Mouse (Mus musculus) kidney, postnatal 10 days (tissue): ENCODE data around the gene Tns1.

Experiments
- DNase-seq: peaks from one replicate; pipeline ENCODE4 v3.0.0; 2021; ENCODE audit warnings: mixed read lengths

The Tns1 gene

DNA sequence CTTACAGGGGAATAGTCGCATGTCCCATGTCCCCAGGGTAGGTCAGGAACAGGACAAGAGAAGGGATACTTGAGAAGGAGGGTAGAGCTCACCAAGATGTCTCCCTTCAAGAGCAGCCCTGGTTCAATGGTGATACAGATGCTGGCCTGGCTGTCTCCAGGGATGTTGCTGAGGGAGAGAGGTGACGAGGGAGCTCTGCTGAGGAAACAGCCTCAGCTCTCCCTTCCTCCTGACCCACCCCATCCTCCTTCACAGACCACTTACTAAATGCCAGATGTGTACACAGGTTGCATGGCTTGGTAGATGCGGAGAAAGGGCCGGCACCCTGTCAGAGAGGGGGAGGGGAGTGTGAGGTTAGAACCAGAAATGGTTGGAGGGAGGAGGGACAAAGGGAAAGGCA, 138.6 kb downstream of the Tns1 start:
- DNase-seq, result no peak

DNA sequence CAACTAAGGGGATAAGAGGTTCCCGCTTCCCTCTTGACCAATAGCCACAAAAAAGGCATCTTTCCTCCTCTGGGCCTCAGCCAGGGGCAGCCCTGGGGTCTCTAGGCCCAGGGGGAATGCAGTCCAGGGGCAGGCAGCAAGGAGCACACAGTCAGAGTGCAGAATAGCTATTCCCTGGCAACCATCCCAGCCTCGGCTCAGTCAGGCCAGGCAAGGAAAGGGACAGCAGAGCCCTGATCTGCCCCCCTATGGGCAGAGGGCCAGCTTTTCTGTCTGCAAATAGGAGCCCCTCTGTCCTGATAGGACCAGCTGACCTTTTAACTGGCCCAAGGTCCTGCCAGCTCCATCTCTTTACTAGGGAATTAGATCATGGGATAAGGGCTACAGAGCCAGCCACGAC, 145.0 kb downstream of the Tns1 start:
- peak; percentile 53 for DNase-seq

GRCm38 (mm10) chr1:73978576-73978975, 145.7 kb downstream of the Tns1 start:
- DNase-seq, result no peak

DNA sequence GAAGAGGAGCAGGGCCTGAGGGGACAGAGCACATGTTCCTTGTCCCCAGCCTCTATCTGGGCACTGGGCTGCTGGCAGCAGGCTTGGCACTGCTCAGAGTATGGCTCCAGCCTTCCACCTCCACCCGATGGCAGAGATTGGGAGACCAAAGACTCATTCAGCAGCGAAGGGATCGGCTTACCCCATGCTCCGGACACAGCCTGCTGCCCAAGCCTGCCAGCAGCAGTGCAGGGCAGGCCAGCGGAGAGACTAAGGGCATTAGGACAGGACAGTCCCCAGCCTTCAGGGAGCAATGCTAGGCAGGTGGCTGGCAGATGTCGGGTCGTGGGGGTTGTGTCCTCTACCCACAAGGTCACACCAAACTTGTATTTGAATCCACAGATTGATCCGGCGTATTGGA, 150.3 kb downstream of the Tns1 start:
- no peak for DNase-seq

DNA sequence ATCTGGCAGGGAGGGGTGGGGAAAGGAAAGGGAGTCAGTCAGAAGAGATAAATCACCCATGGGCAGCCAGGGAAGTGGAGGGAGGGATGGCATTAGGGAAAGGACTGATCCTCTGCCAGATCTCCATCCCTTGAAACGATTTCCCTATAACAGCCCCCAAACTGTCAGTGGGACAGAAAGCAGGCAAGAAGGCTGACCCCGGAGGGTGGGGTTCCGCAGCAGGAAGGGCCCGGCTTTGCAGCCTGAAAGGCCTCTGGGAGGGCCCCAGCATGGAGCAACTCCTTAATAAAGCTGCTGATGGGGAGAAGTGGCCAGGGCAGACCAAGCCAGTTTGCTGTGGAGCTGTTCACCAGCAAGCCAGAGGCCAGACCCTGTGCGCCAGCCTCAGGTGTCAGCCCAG, 151.5 kb downstream of the Tns1 start:
- DNase-seq, result no peak

DNA sequence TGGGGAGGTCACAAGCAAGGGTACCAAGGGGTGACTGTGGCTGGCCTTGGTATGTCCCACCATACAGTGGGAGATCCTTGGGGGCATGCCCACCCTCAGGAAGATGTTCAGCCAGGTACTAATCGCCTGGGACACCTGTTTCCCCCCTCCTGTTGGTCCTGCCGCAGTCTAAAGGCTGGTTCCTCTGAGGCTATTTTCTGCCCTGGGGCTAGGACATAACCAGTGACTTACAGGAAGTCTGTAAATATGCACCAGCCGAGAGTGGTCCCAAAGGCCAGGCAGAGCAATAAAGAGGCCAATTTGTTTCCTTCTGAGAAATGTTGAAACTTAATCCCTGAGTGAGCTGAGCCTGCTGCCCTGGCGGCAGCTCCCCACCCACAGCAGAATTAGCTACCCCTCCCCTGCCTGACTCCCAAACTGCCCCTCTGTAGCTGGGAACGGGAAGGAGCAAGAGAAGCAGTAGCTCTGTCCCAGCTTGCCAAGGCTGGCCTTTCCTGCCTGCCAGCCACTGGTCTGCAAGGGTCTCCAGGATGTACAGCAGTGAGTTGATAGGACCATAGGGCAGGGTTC, 154.0 kb downstream of the Tns1 start:
- DNase-seq, result no peak

DNA sequence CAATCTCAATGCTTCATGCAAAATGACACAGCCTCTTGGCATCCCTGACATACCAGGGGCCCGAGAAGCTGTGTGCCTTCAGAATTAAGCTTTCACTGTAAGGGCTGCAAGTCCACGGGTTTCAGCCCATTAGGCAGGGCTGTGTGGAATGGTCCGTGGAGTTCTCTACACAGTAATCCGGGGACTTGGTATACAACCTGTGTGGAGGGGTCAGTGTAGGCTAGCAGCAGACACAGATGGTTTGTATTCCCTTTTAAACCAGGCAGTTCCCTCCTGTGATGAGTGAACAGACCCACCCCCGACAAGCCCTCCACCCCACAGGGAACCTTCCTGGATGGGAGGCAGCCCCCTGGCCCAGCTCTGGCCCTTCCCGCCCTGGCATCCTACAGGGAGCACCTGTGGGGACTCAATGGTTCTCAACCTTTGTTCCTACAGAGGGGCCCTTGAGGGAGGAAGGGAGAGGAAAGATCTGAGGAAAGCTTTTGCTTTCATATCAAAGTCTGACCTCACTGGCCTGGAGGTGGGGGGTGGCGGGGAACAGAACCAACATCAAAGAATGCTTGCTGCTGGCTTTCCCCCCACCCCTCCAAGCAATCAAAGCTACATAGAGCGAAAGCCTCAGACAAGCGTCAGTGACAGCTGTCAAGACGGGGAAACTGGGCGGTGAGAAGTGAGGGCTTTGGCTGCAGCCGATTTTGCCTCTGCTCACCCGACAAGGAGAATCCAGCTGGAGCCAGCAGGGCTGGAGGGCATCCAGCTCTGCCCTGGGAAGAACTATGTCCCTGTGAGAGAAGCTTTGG, 155.3 kb downstream of the Tns1 start:
- DNase-seq, result peak; percentile 66

DNA sequence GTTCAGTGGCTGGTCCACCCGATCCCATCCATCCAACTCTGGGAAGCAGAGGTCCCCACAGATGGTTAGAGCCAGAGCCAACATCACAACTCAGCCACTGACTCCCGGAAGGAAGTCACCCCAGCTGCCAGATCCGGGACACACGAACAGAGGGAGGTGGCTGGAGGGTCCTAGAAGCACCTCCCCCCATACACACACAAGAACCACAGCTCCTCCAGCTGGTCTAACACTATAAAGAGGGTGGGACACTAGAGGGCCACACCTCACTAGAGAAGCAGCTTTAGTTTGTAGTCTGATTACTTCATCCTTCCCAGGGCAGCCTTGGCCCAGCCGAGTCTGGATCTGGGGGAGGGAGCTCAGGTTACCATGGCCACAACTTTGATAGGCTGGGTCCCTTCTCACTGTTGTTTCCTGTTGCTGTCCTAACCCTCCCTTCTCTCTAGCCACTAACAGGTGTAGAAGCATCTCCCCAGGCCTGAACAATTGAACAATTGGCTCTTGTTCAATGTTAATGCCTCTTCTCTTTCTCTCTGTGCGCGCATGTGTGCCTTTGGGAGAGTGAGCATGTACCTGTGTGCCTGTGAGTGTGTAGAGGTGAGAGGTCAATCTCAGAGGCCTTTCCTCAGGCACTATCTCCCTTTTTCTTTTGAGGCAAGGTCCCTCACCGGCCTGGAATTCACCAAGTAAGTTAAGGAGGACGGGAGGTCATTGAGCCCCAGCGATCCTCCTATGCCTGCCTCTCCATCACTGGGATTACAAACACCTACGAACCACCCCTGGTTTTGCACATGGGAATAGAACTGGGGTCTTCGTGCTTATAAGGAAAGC, 157.6 kb downstream of the Tns1 start:
- DNase-seq, result peak; percentile 84

DNA sequence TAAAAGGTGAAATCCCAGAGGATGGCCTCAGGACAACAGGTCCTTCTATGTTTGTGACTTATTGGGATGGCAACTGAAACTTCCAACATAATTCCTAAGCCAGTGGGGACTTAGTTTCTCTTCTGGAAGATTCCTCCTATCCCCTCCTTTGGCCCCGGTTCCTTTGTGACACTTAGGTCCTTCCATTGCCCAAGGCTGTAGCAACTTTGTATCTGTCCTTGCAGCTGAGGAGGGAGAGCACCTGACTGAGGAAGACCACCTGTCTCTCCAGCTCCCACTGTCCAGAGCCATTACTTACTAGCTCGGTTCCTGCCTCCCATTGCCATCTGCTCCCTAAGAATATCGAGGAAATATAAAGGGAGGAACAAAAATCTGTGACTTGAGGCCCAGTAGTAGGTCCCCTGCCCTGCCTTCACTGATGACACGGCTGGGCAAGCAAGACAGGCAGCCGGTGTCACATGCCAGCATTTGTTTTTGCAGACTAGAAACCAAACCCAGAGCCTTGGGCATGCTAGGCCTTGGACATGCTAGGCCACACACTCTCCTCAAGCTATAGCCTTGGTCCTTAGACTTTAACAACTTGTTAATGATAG, 160.0 kb downstream of the Tns1 start:
- no peak for DNase-seq

DNA sequence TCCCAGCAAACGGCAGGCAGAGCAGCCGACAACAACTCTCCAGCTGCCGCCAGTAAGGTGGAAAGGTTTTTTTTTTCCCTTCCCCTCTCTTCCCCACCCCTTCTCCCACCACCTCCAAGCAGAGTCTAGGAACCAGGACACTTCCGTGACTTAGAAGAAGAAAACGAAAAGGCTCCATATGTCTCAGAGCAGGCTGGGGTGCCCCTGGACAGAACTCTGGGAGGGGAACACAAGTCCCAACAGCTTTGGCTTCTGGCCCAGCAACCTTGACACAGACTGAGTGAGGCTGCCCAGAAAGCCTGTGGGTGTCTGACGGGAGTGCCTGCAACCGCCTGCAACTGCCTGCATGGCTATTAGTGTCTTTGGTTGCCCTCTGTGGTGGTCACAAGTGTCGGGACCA, 160.6 kb downstream of the Tns1 start:
- peak; percentile 87 for DNase-seq

- peak; percentile 92 for DNase-seq
Measured at GRCm38 (mm10) chr1:73962668-73963371, 161.4 kb downstream of the Tns1 start.

- DNase-seq, result no peak
Measured at GRCm38 (mm10) chr1:73962049-73962448, 162.2 kb downstream of the Tns1 start.

DNA sequence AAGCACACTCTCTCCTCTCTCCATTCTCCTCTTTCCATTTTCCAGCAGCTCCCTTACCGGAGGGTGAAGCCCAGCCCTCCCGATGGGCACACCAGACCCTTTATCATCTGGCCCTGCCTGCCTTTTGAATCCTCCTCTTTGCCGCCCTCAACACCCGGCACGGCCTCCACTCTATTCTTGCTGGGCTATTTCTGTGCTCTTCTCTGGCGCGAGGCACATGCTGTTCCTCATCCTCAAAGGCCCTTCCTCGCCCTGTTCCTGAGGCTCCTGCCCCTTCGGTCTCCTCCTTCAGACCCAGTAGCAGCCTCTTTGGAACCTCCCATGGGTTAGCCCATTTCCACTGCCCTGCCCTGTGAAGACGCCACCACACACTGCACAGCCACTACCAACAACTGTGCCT, 164.5 kb downstream of the Tns1 start:
- no peak for DNase-seq

GRCm38 (mm10) chr1:73959344-73959743, 164.9 kb downstream of the Tns1 start:
- no peak for DNase-seq

DNA sequence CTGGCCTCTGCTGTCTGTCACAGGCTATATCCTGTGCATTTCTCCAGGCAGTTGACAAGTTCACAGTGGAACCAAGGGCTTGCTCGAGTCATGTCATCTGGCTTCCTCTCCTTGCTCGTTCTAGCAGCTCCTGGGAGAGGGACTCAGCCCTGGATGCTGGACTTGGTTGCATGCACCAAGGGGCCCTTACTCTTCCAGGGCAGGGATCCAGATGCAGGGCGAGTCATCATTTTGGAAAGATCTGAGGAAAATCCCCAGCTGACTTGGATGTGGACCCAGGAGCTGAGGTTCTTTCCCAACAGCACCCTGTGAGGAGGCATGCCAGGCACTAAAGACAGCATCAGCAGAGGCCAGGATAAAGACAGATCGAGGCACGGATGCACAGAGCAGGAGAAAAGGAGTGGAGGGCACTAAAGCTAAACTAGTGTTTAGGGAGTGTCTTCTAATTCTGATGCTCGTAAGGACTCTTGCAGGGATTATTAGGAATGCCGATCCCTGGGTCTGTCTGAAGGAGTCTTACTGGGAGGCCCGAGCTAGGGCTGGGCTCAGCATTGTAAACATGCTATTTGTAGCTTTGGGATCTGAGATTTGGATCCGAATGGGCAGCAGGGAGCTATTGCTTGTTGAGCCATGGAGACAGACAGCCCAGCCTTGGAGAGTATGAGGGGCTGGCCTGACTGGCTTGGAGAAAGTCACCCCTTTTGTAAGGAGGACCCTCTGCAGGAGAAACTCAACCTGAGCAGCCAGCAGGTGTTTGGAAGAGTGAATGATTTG, 165.9 kb downstream of the Tns1 start:
- DNase-seq, result no peak

- DNase-seq, result no peak
Measured at GRCm38 (mm10) chr1:73957428-73957827, 166.8 kb downstream of the Tns1 start.

DNA sequence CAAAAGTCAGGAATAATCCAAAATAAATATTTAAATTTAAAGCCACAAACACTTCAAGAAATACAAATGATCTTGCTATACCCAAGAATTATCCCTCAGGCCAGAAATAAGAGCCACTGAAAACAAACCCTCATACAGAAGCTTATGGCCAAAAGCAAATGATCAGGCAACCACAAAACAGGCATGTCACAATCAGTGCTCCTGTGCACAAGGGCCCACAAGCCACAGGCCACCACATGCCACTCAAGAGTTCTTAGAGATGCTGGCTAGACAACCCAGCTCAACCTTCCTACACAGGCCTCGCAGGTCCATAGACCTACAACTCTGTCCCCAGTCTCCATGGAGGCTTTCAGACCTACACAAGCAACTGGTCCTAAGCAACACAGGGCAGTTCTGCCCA, 167.9 kb downstream of the Tns1 start:
- DNase-seq, result no peak

- DNase-seq, result peak; percentile 80
Measured at GRCm38 (mm10) chr1:73955259-73955842, 168.9 kb downstream of the Tns1 start.

DNA sequence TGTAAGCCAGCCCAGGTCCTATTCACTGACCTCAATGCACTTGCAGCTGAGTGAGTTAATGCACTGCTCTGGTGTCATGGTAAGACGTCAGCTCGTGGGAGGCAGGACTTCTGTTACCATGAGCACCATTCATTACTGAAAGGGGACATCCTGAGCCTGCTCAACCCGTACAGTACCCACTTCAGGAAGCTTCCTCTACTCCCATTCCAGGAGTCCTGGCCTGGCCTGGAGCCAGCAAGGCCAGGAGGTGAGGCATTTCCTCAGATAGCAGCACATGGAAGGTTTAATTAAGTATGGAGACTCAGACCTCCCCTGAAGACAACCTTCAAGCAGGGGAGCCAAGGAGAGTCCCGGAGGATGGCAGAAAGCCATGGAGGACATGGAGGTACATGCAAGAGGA, 169.6 kb downstream of the Tns1 start:
- peak; percentile 82 for DNase-seq

DNA sequence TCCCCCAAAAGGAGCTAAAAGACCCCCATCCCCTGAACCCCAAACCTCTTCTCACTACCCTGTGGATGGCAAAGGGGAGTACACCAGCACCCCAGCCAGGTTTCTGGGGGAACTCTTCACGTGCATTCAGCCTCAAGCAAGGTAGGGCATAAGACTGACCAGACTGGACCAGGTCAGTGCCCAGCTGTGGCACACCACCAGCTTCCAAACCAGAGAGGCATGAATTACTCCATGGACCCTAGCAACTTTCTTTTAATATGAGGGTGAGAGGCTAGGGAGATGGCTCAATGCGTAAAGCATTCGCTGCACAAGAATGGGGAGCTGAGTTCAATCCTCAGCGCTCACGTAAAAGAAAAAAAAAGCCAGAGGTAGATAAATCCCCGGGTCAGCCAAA, 170.2 kb downstream of the Tns1 start:
- DNase-seq, result no peak

DNA sequence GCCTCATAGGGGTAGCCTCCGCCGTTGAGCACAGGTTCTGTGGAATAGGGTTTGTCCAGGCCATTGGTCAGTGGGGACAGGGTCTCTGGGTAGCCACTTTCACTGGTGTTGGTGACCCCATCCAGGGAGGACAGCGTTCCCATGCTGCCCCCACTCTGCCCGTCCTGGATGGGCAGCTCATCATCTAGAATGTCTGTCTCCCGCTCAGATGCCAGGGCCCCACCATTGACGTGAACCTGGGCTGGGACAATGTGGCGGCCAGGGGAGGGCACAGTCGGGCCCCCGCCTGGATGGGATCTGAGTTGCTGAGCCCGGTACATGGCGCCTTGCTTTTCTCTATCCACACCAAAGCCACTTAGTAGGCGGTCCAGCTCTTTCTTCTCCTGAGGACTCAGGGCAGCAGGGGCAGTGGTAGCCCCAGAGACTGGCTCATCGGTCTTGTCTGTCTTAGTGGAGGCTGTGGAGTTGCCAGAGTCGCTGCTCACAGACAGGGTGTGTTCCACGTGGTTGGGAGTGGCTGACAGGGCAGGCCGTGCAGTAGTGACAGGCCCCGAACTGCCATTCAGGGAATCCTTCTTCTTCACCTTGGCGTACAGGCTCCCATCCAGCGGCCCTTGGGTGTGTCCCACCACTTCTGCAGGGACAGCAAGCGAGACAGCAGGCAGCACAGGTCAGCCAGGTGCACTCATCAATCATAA, 170.8 kb downstream of the Tns1 start:
- DNase-seq, result no peak
